Mouse (Mus musculus) layer of hippocampus, postnatal 14 days (tissue): ENCODE measurements around the gene Rnf166. TPM values are rescaled to one million over a fixed set of nuclear protein-coding genes. Genes with fewer than 3 reads are reported as not detected.

ENCODE experiments used
- DNase-seq, 2 experiments: peaks; one replicate each; pipeline ENCODE4 v3.0.0; 2021 to 2022; ENCODE audit warnings: low spot score in 2 of 2, mixed read lengths in 1 of 2
- total RNA-seq, 2 experiments: library from RNA; stranded (reverse); gene quantifications; 2 replicates each; pipeline ENCODE4 v1.2.3; 2021

Rnf166 gene
- total RNA-seq, 2 experiments from 2014 or later, result 20.0 to 23.3 TPM

GRCm38 (mm10) chr8:122470691-122471090 is 5.2 kb downstream of the Rnf166 start:
- no peak for DNase-seq

GRCm38 (mm10) chr8:122469965-122470364 is 5.9 kb downstream of the Rnf166 start:
- no peak for DNase-seq

DNA sequence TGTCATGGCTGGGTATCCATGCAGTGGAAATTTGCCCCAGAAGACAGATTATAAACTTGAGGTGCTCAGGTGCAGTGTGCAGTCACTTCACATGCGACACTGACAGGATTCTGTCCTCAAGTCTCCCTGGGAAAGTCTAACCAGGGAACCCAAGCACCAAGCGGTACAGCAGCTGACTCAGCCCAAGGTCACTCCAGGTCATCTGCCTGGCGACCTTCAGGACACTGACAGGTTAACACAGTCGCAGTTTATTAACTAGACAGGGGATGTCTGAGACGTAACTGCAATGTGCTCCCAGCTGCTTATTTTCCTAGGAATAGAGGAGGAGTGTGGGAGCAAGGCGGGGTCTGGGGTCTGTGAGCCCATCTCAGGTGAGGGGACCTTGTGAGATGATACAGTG is 6.5 kb downstream of the Rnf166 start:
- DNase-seq, result no peak

DNA sequence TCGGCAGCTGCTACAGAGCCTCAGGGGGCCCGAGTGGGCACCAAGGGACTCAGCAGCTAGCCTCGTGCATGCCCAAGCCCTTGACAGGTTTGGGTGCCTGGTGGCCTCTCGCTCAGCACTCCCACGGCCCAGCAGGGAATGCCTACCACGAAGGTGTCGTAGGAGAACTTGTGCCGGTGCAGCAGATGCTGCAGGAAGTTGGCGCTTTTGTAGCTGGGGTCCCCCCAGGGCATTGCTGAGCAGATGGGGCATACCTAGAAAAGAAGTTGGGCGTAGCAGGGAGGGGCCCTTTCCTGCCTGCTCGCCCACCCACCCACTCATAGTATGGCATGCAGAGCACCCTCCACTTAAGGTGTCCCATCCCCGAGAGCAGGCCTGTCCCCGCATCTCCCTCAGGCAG is 8.0 kb downstream of the Rnf166 start:
- no peak for DNase-seq

DNA sequence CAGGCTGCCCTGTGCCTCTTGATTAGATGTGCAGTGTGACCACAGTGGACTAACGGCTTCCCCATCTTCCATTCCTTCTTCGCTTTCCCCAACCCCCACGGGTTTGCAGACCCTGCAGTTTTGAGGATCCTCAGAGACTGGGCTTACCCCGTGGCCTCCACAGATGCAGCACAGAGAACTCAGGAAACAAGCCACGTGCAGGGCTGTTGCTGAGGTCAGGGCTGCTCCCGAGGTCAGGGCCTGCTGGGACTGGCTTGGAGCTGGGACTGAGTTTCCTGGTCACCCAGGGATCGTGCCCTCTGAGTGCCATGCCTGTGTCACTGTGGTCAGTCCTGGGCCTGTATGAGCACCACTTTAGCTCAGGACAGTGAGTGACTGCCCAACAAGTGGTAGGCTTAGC is 10.9 kb downstream of the Rnf166 start:
- no peak for DNase-seq

DNA sequence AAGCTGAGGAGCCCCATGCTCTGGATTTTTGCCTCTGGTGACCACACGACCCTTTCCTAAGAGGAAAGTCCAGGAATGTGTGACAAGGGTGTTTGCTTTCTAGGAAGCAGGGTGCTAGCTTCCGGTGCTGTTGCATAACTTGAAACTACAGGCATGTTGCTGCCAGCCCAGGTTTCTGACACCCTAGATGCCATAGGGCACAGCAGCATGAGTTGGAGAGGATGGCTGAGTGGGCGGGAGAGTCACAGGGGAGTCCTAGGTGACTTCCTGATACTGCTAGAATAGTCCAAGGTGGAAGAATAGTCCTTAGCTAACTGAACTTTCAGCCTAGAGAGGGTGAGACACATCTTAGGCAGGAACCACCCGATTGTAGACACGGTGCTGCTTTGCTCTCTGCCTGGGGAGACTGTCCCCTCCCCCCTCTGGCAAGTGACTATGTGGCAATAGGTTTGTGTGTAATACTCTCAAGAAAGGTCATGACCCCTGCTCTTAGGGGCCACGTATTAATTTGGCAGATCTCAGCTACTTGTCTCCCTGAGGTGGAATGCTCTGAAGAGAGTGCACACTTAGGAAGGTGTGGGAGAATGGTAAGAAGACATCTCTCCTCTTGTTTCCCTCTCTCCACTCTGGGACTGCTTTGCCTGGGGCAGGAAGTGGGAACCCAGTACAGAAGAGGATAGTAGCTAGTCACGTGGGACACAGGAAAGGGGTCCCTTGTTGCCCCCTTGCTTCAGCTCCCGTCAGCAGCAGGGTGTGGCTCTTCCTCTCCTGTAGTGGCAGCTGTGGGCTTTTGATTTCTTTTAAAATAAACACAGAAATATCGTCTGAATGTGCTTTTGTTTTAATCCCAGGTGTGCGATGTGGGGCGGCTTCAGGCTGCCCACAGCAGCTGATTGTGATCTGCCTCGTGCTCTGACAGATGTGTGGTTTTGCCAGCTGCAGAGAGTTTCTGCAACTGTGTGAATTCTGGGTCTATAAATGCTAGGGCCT is 11.9 kb downstream of the Rnf166 start:
- no peak for DNase-seq

DNA sequence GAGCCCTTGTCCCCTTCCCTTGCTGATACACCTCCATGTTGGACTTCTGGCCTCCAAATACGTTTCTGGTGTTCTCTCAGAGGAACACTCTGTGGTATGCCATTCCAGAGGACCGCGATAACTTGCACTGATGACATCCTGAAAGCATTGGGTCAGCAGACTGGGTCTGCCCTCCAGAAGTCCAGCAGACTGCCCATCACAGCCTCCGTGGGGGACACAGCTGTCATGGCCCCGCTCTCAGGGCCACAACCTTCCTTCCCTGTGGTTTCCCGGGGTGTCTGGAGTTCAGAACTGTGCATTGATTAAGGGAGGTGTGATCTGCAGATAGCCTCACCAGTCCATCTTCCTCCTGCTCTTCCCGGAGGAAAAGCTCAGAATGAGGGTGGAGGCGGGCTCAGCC is 13.4 kb downstream of the Rnf166 start:
- DNase-seq, result no peak

DNA sequence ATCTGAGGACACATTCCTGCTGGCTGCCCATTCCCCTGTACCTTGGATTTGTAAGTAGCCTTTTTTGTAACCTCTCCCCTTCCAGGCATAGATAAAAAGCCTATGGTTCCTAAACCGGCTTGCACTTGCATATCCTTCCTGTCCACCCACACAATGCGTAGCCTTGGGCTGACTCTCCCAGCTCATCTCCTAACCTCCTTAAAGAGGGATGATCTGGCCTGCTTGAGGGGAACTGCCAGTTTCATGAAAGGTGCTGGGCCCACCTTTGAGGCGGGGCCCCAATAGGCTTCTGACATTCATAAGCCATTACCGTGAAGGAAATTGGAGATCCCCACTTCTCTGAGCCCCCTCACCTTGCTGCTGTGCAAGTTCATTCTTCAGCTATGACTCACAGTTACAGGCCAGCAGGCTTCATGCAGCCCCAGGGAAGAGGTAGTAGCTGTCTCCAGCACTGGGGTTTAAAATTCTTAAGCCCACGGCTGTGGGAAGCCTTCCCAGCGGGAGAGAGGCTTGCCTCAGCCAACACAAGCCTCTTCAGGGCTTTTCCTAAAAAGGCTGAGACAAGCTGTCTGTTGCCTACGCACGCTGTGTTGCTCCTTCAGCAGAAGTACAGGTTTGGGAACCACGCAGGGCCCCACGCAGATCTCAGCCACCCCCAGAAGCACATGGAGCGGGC is 14.3 kb downstream of the Rnf166 start:
- DNase-seq, result no peak

- DNase-seq, result no peak
Observed at GRCm38 (mm10) chr8:122460524-122461472, 15.1 kb downstream of the Rnf166 start, which contains the start of gene Snai3. Gene Snai3, minus strand, starts transcription at chr8:122460733.

GRCm38 (mm10) chr8:122459990-122460389 is 15.9 kb downstream of the Rnf166 start:
- no peak for DNase-seq

DNA sequence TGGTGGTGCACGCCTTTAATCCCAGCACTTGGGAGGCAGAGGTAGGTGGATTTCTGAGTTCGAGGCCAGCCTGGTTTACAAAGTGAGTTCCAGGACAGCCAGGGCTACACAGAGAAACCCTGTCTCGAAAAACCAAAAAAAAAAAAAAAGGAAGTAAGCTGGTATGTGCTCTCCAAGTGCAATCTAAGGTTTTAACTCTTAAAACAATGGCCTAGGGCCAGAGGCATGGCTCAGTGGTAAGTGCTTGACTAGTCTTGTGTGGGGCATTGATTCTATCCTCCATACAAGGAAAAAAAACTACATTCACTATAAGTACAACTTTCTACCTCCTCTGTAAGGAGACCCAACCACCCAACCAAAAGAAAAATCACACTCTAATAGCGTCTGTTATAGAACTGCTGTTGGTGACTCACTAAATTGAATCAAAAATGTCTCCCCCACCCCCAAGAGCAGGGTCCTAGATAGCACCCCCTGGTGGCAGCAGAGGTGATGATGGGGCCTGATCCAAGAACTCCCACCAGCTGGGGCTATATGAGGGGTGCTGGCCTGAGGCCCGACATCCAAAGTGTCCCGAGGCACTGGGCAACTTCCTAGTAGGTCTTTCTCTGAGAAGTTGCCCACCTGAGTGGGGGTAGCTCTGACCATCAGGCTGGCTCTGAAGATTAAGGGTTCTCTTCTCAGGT is 16.5 kb downstream of the Rnf166 start:
- no peak for DNase-seq

DNA sequence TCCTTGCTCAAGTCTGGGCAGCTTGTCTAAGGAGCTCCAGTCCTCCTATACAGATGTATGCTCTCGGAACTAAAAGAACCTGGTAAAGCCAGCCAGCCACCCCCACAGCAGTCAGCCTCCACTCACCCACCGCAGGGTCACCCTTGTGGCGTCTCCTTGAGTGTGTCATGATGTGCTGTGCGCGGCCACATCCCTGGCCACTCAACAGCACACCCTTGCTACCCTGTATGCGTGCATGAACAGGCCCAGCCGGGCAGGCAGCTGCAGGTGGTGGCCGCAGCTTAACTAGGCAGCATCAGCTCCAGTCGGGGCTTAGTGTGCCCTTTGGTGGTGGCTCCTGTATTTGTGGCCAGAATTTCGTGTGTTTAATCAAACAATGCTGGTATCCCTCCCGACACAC is 18.7 kb downstream of the Rnf166 start:
- no peak for DNase-seq

DNA sequence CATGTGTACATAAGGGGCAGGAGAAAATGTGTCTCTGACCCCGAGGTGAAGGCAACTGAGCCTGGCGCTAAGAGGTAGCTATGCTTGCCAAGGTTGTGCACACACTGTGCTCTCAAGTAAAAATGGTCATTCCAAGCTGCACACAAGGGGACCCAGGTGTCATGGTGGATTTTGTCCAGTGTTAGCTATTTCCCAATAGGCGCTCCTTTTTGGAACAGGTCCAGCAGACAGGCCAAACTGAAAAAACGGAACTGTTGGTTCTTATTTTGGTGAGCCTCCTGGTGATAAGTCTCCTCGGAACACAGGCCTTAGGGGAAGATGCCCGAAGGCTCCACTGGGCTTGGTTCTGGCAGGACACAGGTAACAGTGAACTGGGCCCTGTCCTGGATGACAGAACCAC is 21.5 kb downstream of the Rnf166 start:
- no peak for DNase-seq

DNA sequence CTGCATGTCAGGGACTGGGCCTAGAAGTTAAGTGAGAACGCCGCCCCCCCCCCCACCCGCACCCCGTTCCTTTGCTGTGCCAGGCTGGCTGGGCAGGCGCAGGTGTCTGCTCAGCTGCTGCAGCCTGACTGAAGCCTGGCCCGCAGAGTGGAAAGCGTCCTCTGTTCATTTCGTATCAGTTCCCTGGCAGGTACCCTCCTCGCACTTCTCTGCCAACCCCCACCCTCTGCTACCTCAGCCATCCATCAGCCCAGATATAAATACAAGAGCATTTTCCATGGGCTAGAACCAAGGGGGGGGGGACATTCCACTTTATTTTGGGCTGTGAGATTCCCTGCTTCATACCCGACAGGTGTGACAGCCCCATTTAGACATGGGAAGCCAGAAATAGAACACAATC is 23.7 kb downstream of the Rnf166 start:
- DNase-seq, result no peak

- DNase-seq, result no peak
Observed at GRCm38 (mm10) chr8:122451161-122451703, 24.6 kb downstream of the Rnf166 start.

- DNase-seq, result no peak
Observed at GRCm38 (mm10) chr8:122445203-122445602, 30.7 kb downstream of the Rnf166 start.

DNA sequence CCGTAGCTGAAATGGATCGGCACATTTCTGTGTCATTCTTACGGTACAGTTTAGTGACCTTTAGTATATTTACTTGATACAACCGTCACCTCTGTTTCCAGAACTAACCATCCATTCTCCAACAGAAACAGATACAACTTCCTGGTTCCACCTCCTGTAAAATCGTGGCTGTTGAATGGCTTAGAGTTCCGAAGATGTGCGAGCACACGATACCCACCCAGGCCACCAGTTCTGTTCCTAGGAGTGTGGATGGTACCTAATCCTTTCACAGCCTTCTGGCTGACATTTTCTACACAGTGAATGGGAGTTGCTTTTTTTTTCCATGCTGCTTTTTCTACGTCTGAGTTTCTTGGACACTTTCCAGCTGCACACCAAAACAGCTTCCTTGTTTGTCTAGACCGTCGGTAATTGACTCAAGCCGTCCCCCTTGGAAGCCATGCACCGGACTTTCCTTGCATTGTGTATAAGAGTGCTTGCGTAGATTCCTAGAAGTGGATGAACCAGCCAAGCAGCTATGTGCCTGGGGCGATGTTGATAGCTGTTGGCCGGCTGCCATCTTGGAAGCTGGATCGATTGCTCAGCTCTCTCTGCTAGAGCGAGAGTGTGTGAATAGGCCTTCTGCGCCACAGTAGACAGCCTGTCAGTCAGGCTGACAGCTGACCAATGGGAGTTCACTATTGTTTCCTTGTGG is 31.7 kb downstream of the Rnf166 start:
- DNase-seq, result peak; percentile 85 to 91

- peak; percentile 98 to 100 for DNase-seq
Observed at GRCm38 (mm10) chr8:122443262-122444006, 32.4 kb downstream of the Rnf166 start, which contains the start of gene Mvd. Gene Mvd, minus strand, starts transcription at chr8:122443422.

- no peak for DNase-seq
Observed at GRCm38 (mm10) chr8:122442781-122443180, 33.1 kb downstream of the Rnf166 start.
